Mouse (Mus musculus) small intestine, adult 2 months (tissue): ENCODE results near the gene Stk10.

Experiments used
- CTCF ChIP-seq: fragments of 200-500 bp; IDR thresholded peaks from 2 replicates; pipeline ENCODE4 v1.5.1; 2012; ENCODE audit warnings: low read depth, mild to moderate bottlenecking, control low read depth, inconsistent platforms, low read length, moderate library complexity, mixed read lengths; ENCODE audit not compliant: insufficient replicate concordance, insufficient read length; ENCODE audit errors: extremely low read depth
- POLR2A ChIP-seq: fragments of 200-500 bp; IDR thresholded peaks from 2 replicates; pipeline ENCODE4 v1.6.1; 2012; ENCODE audit warnings: low read depth, mild to moderate bottlenecking, control low read depth, inconsistent platforms, low read length, moderate library complexity

DNA sequence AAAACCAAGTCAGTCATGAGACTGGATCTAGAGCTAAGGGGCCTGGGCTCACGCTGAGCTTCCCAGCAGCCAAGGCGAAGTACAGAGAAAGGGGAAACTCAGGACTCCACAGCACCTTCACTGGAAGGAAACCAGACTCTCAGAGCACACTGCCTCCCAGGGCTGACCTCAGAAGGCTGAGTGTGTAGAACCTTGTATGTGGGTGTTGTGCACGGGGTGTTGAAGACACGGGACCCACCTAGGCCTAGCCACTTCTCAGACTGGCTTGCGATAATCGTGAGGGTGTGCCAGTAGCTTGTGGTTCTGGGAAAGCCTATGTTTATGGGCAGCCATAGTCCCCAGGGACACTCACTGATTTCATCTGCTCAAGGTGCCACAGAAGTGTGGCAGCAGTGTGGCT lies 38.0 kb downstream of the Stk10 start:
- TF ChIP-seq POLR2A (no peak), CTCF (no peak)
